Mouse (Mus musculus): ENCODE data around the gene Stxbp4. TPM values are rescaled to one million over a fixed set of nuclear protein-coding genes. Genes with fewer than 3 reads are reported as not detected.

The Stxbp4 gene
- polyA plus RNA-seq, 1 experiment from 2014 or later: 17.9 TPM

DNA sequence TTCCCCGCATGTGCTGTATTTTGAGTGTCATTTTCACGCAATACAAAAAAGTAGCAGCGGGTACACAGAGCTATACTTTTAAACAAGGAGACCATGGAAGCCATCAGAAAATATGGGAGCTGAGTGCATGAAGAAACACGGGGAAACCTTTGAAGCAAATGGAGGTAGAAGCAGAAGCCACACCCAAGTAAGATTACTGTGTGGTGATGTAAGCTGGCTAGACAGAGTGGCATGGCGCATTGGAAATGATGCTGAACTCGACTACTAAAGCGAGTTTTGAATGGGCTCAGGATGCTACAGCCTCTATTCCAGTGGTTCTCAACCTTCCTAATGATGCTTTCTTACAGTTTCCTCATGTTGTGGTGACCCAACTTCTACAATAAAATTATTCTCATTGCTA is 39.1 kb upstream of the Stxbp4 start:
- no peak overlapping the region for H3K4me3 ChIP-seq (ENCODE audit: low read depth, low read length)
- no peak for ATAC-seq (ENCODE audit: low read depth)
- no peak for DNase-seq (ENCODE audit: low spot score)

DNA sequence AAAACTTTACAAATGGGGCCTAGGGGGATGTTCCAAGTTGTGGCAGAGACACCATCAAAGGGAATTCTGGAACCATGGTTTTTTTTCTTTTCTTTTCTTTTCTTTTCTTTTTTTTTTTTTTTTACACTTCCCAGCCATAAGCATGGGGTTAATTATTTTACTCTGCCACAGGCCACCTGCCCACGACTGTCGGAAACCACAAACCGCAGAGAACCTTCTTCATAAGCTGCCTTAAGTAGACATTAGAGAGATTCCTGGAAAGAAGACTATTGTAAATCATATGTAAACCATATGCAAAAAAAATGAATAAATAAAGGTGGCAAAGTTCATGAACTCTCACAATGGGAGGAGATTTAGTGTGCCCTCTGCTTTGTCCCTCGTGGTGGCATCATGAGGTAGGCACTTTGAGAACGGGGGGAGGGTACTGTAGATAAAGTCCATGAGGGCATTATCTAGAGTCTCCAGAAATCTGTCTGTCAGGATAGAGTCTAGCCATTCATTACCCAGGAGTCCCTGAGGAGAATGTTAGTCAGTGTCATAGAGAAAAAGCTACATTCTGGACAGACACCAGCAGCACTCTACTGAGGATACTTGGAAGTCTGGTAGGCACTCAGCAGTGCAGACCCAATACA is 37.7 kb upstream of the Stxbp4 start:
- 0 out of 2 replicates have a peak, but pooled peaks cover 19% of the 10 kb centered on the region for H3K36me3 ChIP-seq (ENCODE audit: control insufficient read depth, insufficient read depth, low read length)
- no peak overlapping the region for H3K4me2 ChIP-seq (ENCODE audit: low read depth, low read length)
- no peak overlapping the region for H3K9ac ChIP-seq (ENCODE audit: low read depth, low read length)
- no peaks in the 10 kb centered on the region for H3K27me3 ChIP-seq (replicated peaks; ENCODE audit: control insufficient read depth, insufficient read depth, low read length)
- H3K27ac ChIP-seq (replicated peaks; ENCODE audit: low read depth, low read length): no peak overlapping the region
- H3K4me3 ChIP-seq (ENCODE audit: low read depth, low read length): no peak overlapping the region
- no peak for DNase-seq (ENCODE audit: low spot score)
- no peak for ATAC-seq (ENCODE audit: low read depth)
- H3K9me3 ChIP-seq (ENCODE audit: control insufficient read depth, low read length): no peaks in the 10 kb centered on the region
- no peaks in the 10 kb centered on the region for H3K4me1 ChIP-seq (ENCODE audit: control insufficient read depth, insufficient read depth, low read length)
- 69% methylated on average over 5 of the region's 5 CpGs for WGBS

More for the DNA sequence above, 39.1 kb upstream of the Stxbp4 start:
- H3K27ac ChIP-seq (replicated peaks; ENCODE audit: low read depth, low read length): no peak overlapping the region
- H3K9me3 ChIP-seq (ENCODE audit: control insufficient read depth, low read length): no peaks in the 10 kb centered on the region
- WGBS: 89% methylated on average over 7 of the region's 7 CpGs
- no peaks in the 10 kb centered on the region for H3K4me1 ChIP-seq (ENCODE audit: control insufficient read depth, insufficient read depth, low read length)
- H3K27me3 ChIP-seq (replicated peaks; ENCODE audit: control insufficient read depth, insufficient read depth, low read length): no peaks in the 10 kb centered on the region
- H3K9ac ChIP-seq (ENCODE audit: low read depth, low read length): no peak overlapping the region
- peaks cover 25% of the 10 kb centered on the region; the same call in 1 of the 2 replicates for H3K36me3 ChIP-seq (ENCODE audit: control insufficient read depth, insufficient read depth, low read length)
- no peak overlapping the region for H3K4me2 ChIP-seq (ENCODE audit: low read depth, low read length)

DNA sequence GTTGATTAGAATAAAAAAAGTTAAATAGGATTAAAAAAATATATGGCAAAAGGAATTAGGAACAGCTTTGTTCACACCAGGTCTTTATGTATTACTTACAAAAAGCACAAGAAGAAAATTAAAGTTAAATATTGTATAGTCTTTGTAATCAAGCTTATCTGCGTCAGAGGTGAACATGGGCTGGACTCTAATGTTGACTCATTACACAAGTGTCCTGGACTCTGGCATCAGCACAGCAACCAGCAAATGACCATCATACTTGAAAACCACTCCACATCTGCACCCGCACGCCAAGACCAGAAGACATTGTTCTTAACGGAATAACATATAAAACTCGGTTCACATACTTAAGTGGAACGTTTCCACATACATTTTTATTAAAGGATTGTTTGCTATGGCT is 29.4 kb upstream of the Stxbp4 start:
- Histone ChIP-seq H3K36me3 (ENCODE audit: control insufficient read depth, insufficient read depth, low read length) (peaks cover 13% of the 10 kb centered on the region; the same call in 1 of the 2 replicates), H3K4me3 (ENCODE audit: low read depth, low read length) (no peak overlapping the region), H3K4me2 (ENCODE audit: low read depth, low read length) (no peak overlapping the region), H3K27me3 (replicated peaks; ENCODE audit: control insufficient read depth, insufficient read depth, low read length) (no peaks in the 10 kb centered on the region), H3K9ac (ENCODE audit: low read depth, low read length) (no peak overlapping the region), H3K9me3 (ENCODE audit: control insufficient read depth, low read length) (no peaks in the 10 kb centered on the region), H3K4me1 (ENCODE audit: control insufficient read depth, insufficient read depth, low read length) (peaks cover 34% of the 10 kb centered on the region), H3K27ac (replicated peaks; ENCODE audit: low read depth, low read length) (no peak overlapping the region)
- ATAC-seq (ENCODE audit: low read depth) (no peak), DNase-seq (ENCODE audit: low spot score) (no peak)
- WGBS: 94% methylated on average over 6 of the region's 6 CpGs

DNA sequence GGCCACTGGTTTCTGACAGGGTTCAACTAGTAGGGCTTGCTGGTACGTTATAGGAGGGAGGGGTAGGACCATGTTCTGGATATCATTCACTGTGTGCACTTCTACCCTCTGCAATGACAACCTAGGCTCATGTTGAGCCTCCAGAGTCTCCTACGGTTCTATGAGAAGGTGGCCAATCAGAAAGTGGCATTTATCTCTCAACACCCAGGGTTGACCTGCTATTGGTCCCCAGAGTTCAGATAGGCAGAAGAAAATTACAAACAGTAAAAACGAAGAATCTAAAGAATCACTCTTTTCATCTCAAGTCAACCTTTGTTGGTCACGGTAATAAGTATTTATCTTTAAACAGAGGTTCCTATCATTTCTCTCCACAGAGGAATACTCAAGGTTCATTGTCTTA is 29.0 kb upstream of the Stxbp4 start:
- DNase-seq (ENCODE audit: low spot score) (no peak), ATAC-seq (ENCODE audit: low read depth) (no peak)
- Histone ChIP-seq H3K4me3 (ENCODE audit: low read depth, low read length) (no peak overlapping the region), H3K4me1 (ENCODE audit: control insufficient read depth, insufficient read depth, low read length) (peaks cover 34% of the 10 kb centered on the region), H3K27me3 (replicated peaks; ENCODE audit: control insufficient read depth, insufficient read depth, low read length) (no peaks in the 10 kb centered on the region), H3K9me3 (ENCODE audit: control insufficient read depth, low read length) (no peaks in the 10 kb centered on the region), H3K4me2 (ENCODE audit: low read depth, low read length) (no peak overlapping the region), H3K27ac (replicated peaks; ENCODE audit: low read depth, low read length) (no peak overlapping the region), H3K9ac (ENCODE audit: low read depth, low read length) (no peak overlapping the region), H3K36me3 (ENCODE audit: control insufficient read depth, insufficient read depth, low read length) (peaks cover 13% of the 10 kb centered on the region; the same call in 1 of the 2 replicates)
- WGBS: 83% methylated on average over 4 of the region's 4 CpGs

DNA sequence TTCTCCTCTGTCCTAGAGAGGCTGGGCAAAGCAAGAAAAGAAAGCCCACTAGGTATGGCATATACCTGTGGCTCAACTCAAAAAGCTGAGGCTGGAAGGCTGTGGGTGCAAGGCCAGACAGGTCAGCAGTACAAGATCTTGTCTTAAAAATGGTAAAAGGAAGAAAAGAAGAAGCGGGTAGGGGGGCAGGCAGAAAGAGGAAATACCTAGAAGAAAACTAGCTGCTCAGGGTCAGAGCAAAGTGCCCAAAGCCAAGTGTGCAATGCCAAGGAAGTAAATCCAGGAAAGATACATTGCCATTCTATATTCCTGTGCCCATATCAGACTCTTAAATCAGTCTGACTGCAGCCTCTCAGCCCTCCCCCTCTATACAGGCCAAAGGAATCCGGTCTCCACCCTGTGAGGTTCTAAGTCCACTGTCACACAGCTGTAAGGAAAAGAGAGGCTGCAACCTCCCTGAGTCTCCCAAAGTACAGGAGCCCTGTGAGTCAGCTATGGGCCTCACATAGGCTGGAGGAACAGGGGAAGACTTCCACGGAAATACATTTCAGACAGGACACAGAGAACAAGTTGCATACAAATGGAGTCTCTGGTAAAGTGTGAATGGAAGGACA is 28.4 kb upstream of the Stxbp4 start:
- 57% methylated on average over 3 of the region's 3 CpGs for WGBS
- Histone ChIP-seq H3K27me3 (replicated peaks; ENCODE audit: control insufficient read depth, insufficient read depth, low read length) (no peaks in the 10 kb centered on the region), H3K27ac (replicated peaks; ENCODE audit: low read depth, low read length) (peak overlapping the region; percentile 89)

DNA sequence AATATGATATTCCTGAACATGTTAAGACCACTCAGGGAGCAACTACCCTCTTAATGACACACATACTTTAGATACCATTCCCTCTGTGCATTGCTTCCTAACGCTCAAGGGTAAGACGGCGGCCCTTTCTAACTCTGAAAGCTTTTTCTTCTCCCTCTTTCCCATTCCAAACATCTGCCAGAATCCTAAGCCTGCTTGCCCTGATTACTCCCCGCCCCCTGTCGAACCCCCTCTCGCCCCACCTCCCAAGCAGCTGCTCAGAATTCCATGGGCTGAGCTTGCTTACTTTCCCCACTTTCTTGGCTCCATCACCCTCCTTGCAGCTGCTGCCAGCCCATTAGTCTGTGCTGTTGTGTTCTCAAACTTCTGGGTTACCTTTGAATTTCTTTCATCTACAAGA is 27.3 kb upstream of the Stxbp4 start:
- peak; percentile 94 for DNase-seq (ENCODE audit: low spot score)
- H3K27ac ChIP-seq (replicated peaks; ENCODE audit: low read depth, low read length): peak overlapping the region; percentile 89
- H3K4me2 ChIP-seq (ENCODE audit: low read depth, low read length): peak overlapping the region; percentile 24
- no peaks in the 10 kb centered on the region for H3K9me3 ChIP-seq (ENCODE audit: control insufficient read depth, low read length)
- ATAC-seq (ENCODE audit: low read depth): peak; percentile 90
- no peak overlapping the region for H3K4me3 ChIP-seq (ENCODE audit: low read depth, low read length)
- WGBS: 5% methylated on average over 6 of the region's 6 CpGs
- no peak overlapping the region for H3K9ac ChIP-seq (ENCODE audit: low read depth, low read length)
- H3K4me1 ChIP-seq (ENCODE audit: control insufficient read depth, insufficient read depth, low read length): peaks cover 34% of the 10 kb centered on the region
- H3K36me3 ChIP-seq (ENCODE audit: control insufficient read depth, insufficient read depth, low read length): peaks cover 27% of the 10 kb centered on the region
- H3K27me3 ChIP-seq (replicated peaks; ENCODE audit: control insufficient read depth, insufficient read depth, low read length): no peaks in the 10 kb centered on the region

More for the DNA sequence above, 28.4 kb upstream of the Stxbp4 start:
- Histone ChIP-seq H3K9me3 (ENCODE audit: control insufficient read depth, low read length) (no peaks in the 10 kb centered on the region), H3K9ac (ENCODE audit: low read depth, low read length) (no peak overlapping the region), H3K4me3 (ENCODE audit: low read depth, low read length) (no peak overlapping the region), H3K4me2 (ENCODE audit: low read depth, low read length) (no peak overlapping the region), H3K36me3 (ENCODE audit: control insufficient read depth, insufficient read depth, low read length) (peaks cover 20% of the 10 kb centered on the region), H3K4me1 (ENCODE audit: control insufficient read depth, insufficient read depth, low read length) (peaks cover 34% of the 10 kb centered on the region)
- ATAC-seq (ENCODE audit: low read depth) (no peak), DNase-seq (ENCODE audit: low spot score) (no peak)

DNA sequence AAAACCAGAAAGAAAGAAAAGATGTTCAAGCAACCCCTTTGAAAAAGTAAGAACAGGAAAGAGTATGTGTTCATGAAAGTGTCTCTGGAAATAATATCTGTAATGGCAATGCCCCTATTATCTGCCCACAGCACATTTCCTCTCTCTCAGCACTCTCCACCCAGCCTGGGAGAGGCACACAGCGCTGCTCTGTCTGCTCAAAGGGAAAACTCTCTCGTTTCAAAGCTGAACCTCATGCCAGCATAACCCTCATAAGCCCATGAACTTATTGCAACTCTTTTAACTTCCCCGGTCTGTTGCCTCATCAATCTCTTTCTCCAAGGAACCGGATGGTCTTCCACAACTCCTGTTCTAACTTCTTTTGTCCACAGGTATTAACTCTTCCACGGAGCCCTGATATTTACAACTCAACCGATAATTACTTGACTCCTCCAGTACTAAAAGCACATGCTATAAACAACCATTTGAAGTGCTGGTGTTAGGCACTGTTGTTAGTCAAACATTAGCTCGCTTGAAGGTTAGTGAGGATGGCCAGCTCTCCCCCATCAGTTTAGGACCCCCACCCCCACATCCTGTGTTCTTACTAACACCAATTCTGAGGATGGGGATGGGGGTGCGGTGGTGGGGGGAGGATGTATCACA is 26.6 kb upstream of the Stxbp4 start:
- 17% methylated on average over 8 of the region's 8 CpGs for WGBS
- DNase-seq (ENCODE audit: low spot score) (peak; percentile 63), ATAC-seq (ENCODE audit: low read depth) (peak; percentile 45; the same call in 1 of the 2 replicates)
- Histone ChIP-seq H3K36me3 (ENCODE audit: control insufficient read depth, insufficient read depth, low read length) (peaks cover 21% of the 10 kb centered on the region), H3K4me2 (ENCODE audit: low read depth, low read length) (peak overlapping the region; percentile 24), H3K27me3 (replicated peaks; ENCODE audit: control insufficient read depth, insufficient read depth, low read length) (no peaks in the 10 kb centered on the region), H3K9me3 (ENCODE audit: control insufficient read depth, low read length) (no peaks in the 10 kb centered on the region), H3K9ac (ENCODE audit: low read depth, low read length) (no peak overlapping the region), H3K4me1 (ENCODE audit: control insufficient read depth, insufficient read depth, low read length) (peaks cover 34% of the 10 kb centered on the region), H3K4me3 (ENCODE audit: low read depth, low read length) (no peak overlapping the region), H3K27ac (replicated peaks; ENCODE audit: low read depth, low read length) (peak overlapping the region; percentile 89)

DNA sequence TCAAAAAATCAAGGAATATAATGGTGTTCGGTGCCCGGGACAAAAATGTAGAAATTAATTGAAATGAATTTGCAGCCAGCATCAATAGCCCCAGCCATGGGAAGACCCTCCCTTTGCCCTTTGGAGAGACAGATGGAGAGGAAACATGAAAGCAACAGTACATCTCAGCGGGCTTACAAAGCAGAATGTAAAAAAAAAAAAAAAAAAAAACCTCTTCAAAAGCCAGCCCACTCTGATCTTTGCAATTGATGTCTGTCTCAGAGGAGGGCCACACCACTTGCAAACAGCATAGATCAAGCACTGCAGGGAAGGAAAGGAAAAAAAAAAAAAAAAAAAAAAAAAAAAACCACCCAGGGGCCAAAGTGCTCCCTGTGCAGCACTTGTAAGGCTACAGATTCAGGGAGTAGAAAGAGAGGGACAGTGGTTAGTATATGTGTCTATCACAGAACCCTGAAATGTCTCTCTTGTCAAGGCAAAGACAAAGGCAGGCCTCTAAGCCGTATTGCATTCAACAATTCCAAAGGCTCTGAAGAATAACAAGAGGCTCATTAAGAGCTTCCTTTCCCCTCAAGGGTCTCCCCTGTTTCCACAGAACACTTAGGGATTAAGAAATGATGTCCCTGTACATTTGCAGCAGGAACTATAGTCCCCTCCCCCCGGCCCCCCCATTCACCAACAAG is 25.9 kb upstream of the Stxbp4 start:
- ATAC-seq (ENCODE audit: low read depth) (no peak), DNase-seq (ENCODE audit: low spot score) (no peak)
- WGBS: 38% methylated on average over 5 of the region's 5 CpGs
- Histone ChIP-seq H3K4me2 (ENCODE audit: low read depth, low read length) (0 out of 2 replicates have a peak overlapping the region, but pooled peaks have one; percentile 24), H3K4me3 (ENCODE audit: low read depth, low read length) (no peak overlapping the region), H3K4me1 (ENCODE audit: control insufficient read depth, insufficient read depth, low read length) (peaks cover 34% of the 10 kb centered on the region), H3K36me3 (ENCODE audit: control insufficient read depth, insufficient read depth, low read length) (peaks cover 24% of the 10 kb centered on the region), H3K9me3 (ENCODE audit: control insufficient read depth, low read length) (no peaks in the 10 kb centered on the region), H3K27me3 (replicated peaks; ENCODE audit: control insufficient read depth, insufficient read depth, low read length) (no peaks in the 10 kb centered on the region), H3K9ac (ENCODE audit: low read depth, low read length) (no peak overlapping the region), H3K27ac (replicated peaks; ENCODE audit: low read depth, low read length) (peak overlapping the region; percentile 89)

Measured in embryonic facial prominence, embryonic 14.5 days (tissue).